In the genomic region with DNA sequence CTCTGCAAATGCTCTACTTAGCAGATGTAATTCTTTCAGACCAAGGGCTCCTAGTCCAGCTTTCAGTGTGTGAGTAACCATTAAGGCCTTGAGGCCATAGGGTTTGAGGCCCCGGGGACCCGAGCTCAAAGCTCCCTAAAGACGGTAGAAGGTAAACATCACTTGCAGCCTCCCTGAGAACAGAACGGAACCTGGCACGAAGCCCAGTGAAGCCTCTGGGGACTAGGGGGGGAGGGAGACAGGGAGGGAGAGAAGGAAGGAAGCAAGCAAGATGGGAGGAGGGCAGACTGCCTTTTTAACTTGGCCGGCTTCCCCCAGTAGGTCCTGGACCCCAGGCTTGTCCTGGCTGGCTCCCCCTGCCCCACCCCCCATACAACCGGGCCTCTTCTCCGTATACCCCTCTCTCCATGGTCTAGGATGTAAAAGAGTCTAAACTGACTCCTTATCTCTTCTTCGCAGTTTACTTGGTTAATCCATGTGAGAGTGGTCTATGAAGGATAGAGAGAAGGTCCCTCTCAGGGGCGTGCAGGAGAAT, we compare ENCODE assay signal across 8 mouse cellular contexts. TPM values are rescaled to one million over a fixed set of nuclear protein-coding genes. Genes with fewer than 3 reads are reported as not detected.
DNase-seq lines count a peak whose midpoint lies in the region; ATAC-seq and TF ChIP-seq lines count a peak whose summit lies in the region.

No protein-coding gene starts in this region.

- peaks cover 58% of the 10 kb centered on the region for H3K4me1 ChIP-seq in E14TG2a.4 (replicated peaks; ENCODE audit: low read depth, low read length)
- no peaks in the 10 kb centered on the region for H3K4me1 ChIP-seq in brown adipose tissue, adult 24 weeks (ENCODE audit: control insufficient read depth, insufficient read depth, insufficient read length, low read length)
- H3K4me1 ChIP-seq in forebrain, embryonic 13.5 days = peaks cover 36% of the 10 kb centered on the region
- peaks cover 22% of the 10 kb centered on the region for H3K4me1 ChIP-seq in lung, embryonic 15.5 days

- H3K27me3 ChIP-seq in E14TG2a.4 (ENCODE audit: insufficient read depth, low read length) = peaks cover 11% of the 10 kb centered on the region; the same call in 1 of the 2 replicates
- no peaks in the 10 kb centered on the region for H3K27me3 ChIP-seq in forebrain, embryonic 13.5 days
- no peaks in the 10 kb centered on the region for H3K27me3 ChIP-seq in lung, embryonic 15.5 days

- 5% methylated on average over 10 of the region's 10 CpGs for whole genome bisulfite sequencing in forebrain, embryonic 13.5 days
- 1% methylated on average over 10 of the region's 10 CpGs for WGBS in lung, embryonic 15.5 days

- H3K27ac ChIP-seq in brown adipose tissue, adult 24 weeks (replicated peaks; ENCODE audit: low read depth, low read length) = peak overlapping the region; percentile 64
- H3K27ac ChIP-seq in forebrain, embryonic 13.5 days = peak overlapping the region; percentile 92
- peak overlapping the region; percentile 97 for H3K27ac ChIP-seq in lung, embryonic 15.5 days

- peak; percentile 61 for ATAC-seq in forebrain, embryonic 13.5 days
- ATAC-seq in lung, embryonic 15.5 days (ENCODE audit: borderline replicate concordance, extremely low read depth, low FRiP score, low TSS enrichment) = peak; percentile 76

- H3K4me2 ChIP-seq in forebrain, embryonic 13.5 days = peak overlapping the region; percentile 88
- H3K4me2 ChIP-seq in lung, embryonic 15.5 days = peak overlapping the region; percentile 80

- no peaks in the 10 kb centered on the region for H3K9me3 ChIP-seq in E14TG2a.4 (ENCODE audit: low read length)
- H3K9me3 ChIP-seq in forebrain, embryonic 13.5 days (replicated peaks) = no peaks in the 10 kb centered on the region
- no peaks in the 10 kb centered on the region for H3K9me3 ChIP-seq in lung, embryonic 15.5 days

- intact Hi-C loops in heart, postnatal 10 days (cut with DNase I) = no loop called here

- TF ChIP-seq CTCF in E14TG2a.4 (conservative IDR thresholded peaks at IDR 0.05; ENCODE audit: low read length) = no peak

- peak overlapping the region; percentile 83 for H3K4me3 ChIP-seq in E14TG2a.4 (replicated peaks; ENCODE audit: low read length)
- peak overlapping the region; percentile 75 for H3K4me3 ChIP-seq in brown adipose tissue, adult 24 weeks (ENCODE audit: insufficient read depth, low read depth, low read length)
- H3K4me3 ChIP-seq in forebrain, embryonic 13.5 days = peak overlapping the region; percentile 54
- H3K4me3 ChIP-seq in lung, embryonic 15.5 days = peak overlapping the region; percentile 73

- peak; percentile 87 to 92 for DNase-seq in heart, postnatal 10 days
- DNase-seq in layer of hippocampus, adult 18-20 months (ENCODE audit: low spot score in 2 of 2) = peak; percentile 57 to 80
- peak; percentile 71 for DNase-seq in ovary, postnatal 14 days (ENCODE audit: low spot score)
- peak; percentile 38 for DNase-seq in thymus, postnatal 4 days

- H3K36me3 ChIP-seq in E14TG2a.4 (ENCODE audit: insufficient read depth, low read length) = peaks cover 43% of the 10 kb centered on the region
- H3K36me3 ChIP-seq in forebrain, embryonic 13.5 days (ENCODE audit: poor library complexity, severe bottlenecking) = peaks cover 15% of the 10 kb centered on the region
- peaks cover 33% of the 10 kb centered on the region for H3K36me3 ChIP-seq in lung, embryonic 15.5 days

- peak overlapping the region; percentile 84 for H3K9ac ChIP-seq in forebrain, embryonic 13.5 days
- peak overlapping the region; percentile 62 for H3K9ac ChIP-seq in lung, embryonic 15.5 days

RNA-seq across cellular contexts. Expression of gene Pck2, which starts 0.8 kb away (rescaled TPM):
- 5.0 and 10.3 TPM in 2 replicates for polyA plus RNA-seq in brown adipose tissue, adult 24 weeks (2012; ENCODE audit: insufficient read depth, insufficient read length, missing spikeins)
- 17.9 and 18.1 TPM in 2 replicates for polyA plus RNA-seq in forebrain, embryonic 13.5 days (2015; fragmentation: Nextera tagmentation; extraction: Ambion mirVana)
- total RNA-seq in heart, postnatal 10 days (2021) = 10 to 100 TPM; 23.3 to 24.1 TPM
- 10 to 100 TPM; 50.9 to 54.2 TPM for total RNA-seq in layer of hippocampus, adult 18-20 months (2021)
- polyA plus RNA-seq in lung, embryonic 15.5 days (2015; fragmentation: Nextera tagmentation; extraction: Ambion mirVana) = 66.0 and 67.2 TPM in 2 replicates

RNA-seq across cellular contexts. Expression of gene Nrl, which starts 16.1 kb away (rescaled TPM):
- polyA plus RNA-seq in brown adipose tissue, adult 24 weeks (2012; ENCODE audit: insufficient read depth, insufficient read length, missing spikeins) = not detected in 2 replicates
- not detected in 2 replicates for polyA plus RNA-seq in forebrain, embryonic 13.5 days (2015; fragmentation: Nextera tagmentation; extraction: Ambion mirVana)
- total RNA-seq in heart, postnatal 10 days (2021) = not detected
- total RNA-seq in layer of hippocampus, adult 18-20 months (2021) = 1 to 10 TPM; 1.7 to 2.2 TPM
- not detected in 2 replicates for polyA plus RNA-seq in lung, embryonic 15.5 days (2015; fragmentation: Nextera tagmentation; extraction: Ambion mirVana)

RNA-seq across cellular contexts. Expression of gene Dcaf11, which starts 19.0 kb away (rescaled TPM):
- polyA plus RNA-seq in brown adipose tissue, adult 24 weeks (2012; ENCODE audit: insufficient read depth, insufficient read length, missing spikeins) = 45.4 and 56.7 TPM in 2 replicates
- polyA plus RNA-seq in forebrain, embryonic 13.5 days (2015; fragmentation: Nextera tagmentation; extraction: Ambion mirVana) = 108 and 115 TPM in 2 replicates
- total RNA-seq in heart, postnatal 10 days (2021) = 10 to 100 TPM; 86.3 to 87.5 TPM
- 10 to 100 TPM; 72.2 to 83.8 TPM for total RNA-seq in layer of hippocampus, adult 18-20 months (2021)
- 67.7 and 72.6 TPM in 2 replicates for polyA plus RNA-seq in lung, embryonic 15.5 days (2015; fragmentation: Nextera tagmentation; extraction: Ambion mirVana)

RNA-seq across cellular contexts. Expression of gene A730061H03Rik, which starts 19.4 kb away (rescaled TPM):
- not detected in 2 replicates for polyA plus RNA-seq in brown adipose tissue, adult 24 weeks (2012; ENCODE audit: insufficient read depth, insufficient read length, missing spikeins)
- polyA plus RNA-seq in forebrain, embryonic 13.5 days (2015; fragmentation: Nextera tagmentation; extraction: Ambion mirVana) = 0.63 TPM in 1 of 2 replicates, not detected in the other
- total RNA-seq in heart, postnatal 10 days (2021) = under 1 TPM; 0.64 to 0.65 TPM
- total RNA-seq in layer of hippocampus, adult 18-20 months (2021) = 1 to 10 TPM in 1 of 2 experiments, under 1 TPM in 1; 0.79 to 1.6 TPM
- 0.79 and 1.2 TPM in 2 replicates for polyA plus RNA-seq in lung, embryonic 15.5 days (2015; fragmentation: Nextera tagmentation; extraction: Ambion mirVana)

RNA-seq across cellular contexts. Expression of gene Cpne6, which starts 30.6 kb away (rescaled TPM):
- polyA plus RNA-seq in brown adipose tissue, adult 24 weeks (2012; ENCODE audit: insufficient read depth, insufficient read length, missing spikeins) = not detected in 2 replicates
- polyA plus RNA-seq in forebrain, embryonic 13.5 days (2015; fragmentation: Nextera tagmentation; extraction: Ambion mirVana) = 1.5 and 2.0 TPM in 2 replicates
- total RNA-seq in heart, postnatal 10 days (2021) = under 1 TPM in 1 of 2 experiments, not detected in 1; 0.12 TPM
- total RNA-seq in layer of hippocampus, adult 18-20 months (2021) = 100 to 1,000 TPM; 653 to 657 TPM
- polyA plus RNA-seq in lung, embryonic 15.5 days (2015; fragmentation: Nextera tagmentation; extraction: Ambion mirVana) = 0.11 and 0.23 TPM in 2 replicates

Comparison
In these comparisons a context has a peak if more than half of its experiments do, and no peak if none do; other contexts are left out.
1. Peak in every context shown above with its lines: DNase-seq, ATAC-seq, H3K4me3 ChIP-seq and H3K27ac ChIP-seq.
2. DNase-seq: peak in every context shown above with its lines; median percentile 90 in heart, postnatal 10 days; 71 in ovary, postnatal 14 days; 68 in layer of hippocampus, adult 18-20 months; 38 in thymus, postnatal 4 days.